Mouse (Mus musculus) layer of hippocampus, adult 11-12 months (tissue): Measurements from ENCODE around the gene Flt3.

Experiments used
- DNase-seq: peaks from one replicate; pipeline ENCODE4 v3.0.0; 2022; ENCODE audit warnings: low spot score

The Flt3 gene

DNA sequence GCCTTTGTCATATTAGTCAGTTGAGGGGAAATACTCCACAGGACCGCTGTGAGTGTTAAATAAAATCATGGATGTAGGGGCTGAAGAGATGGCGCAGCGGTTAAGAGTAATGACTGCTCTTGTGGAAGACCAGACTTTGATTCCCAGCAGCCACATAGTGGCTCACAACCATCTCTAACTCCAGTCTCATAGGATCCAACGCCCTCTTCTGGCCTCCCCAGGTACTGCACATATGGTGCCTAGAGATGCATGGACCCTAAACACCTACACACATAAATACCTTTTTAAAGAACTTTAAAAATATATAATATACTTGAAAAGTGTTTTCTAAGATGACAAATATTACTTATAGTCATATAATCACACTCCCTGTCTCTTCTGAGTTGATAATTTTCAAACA lies 115.9 kb downstream of the Flt3 start:
- no peak for DNase-seq
